Mouse (Mus musculus): Measurements from ENCODE around the gene Syna.

DNA sequence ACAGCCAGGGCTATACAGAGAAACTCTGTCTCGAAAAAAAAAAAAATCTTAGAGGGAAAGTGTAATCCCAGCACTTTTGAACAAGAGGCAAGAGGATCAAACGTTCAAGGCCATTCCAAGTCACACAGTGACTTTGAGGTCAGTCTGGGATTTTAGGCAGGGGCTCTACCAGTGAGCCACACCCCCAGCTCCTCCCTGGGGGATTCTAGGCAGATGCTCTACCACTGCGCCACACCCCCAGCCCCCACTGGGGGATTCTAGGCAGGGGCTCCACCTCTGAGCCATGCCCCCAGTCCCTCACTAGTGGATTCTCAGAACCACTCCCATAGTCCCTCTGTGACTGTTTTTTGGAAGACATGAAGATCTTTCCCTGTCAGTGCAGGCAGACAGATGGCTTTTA, 19.2 kb upstream of the Syna start:
- no peak for TF ChIP-seq CTCF (IDR thresholded peaks at IDR 0.05; ENCODE audit: low read depth, low read length)
- no peak for TF ChIP-seq POLR2A (IDR thresholded peaks at IDR 0.05; ENCODE audit: borderline replicate concordance, low read depth, low read length)

All from bone marrow macrophage, adult 2 months (primary cell).